Mouse (Mus musculus): ENCODE measurements around the gene Cpsf7. TPM values are rescaled to one million over a fixed set of nuclear protein-coding genes. Genes with fewer than 3 reads are reported as not detected.

Gene Cpsf7
- polyA plus RNA-seq, 1 experiment from 2014 or later, result 8.5 TPM

- no peak overlapping the region for H3K4me2 ChIP-seq (ENCODE audit: low read depth, low read length)
- H3K4me3 ChIP-seq (ENCODE audit: low read depth, low read length), result no peak overlapping the region
- WGBS (ENCODE audit: insufficient replicate concordance), result 67% methylated on average over 6 of the region's 6 CpGs
- no peaks in the 10 kb centered on the region for H3K9me3 ChIP-seq (ENCODE audit: low read length)
- H3K9ac ChIP-seq (replicated peaks), result no peak overlapping the region
- no peaks in the 10 kb centered on the region for H3K27me3 ChIP-seq (ENCODE audit: insufficient read depth, low read length)
- TF ChIP-seq EP300 (IDR thresholded peaks at IDR 0.05; ENCODE audit: low read depth), result no peak
- TF ChIP-seq CTCF (IDR thresholded peaks at IDR 0.05; ENCODE audit: low read depth), result no peak
- no peak overlapping the region for H3K27ac ChIP-seq (ENCODE audit: low read depth)
- ATAC-seq (no peak), DNase-seq (no peak)
- peaks cover 6% of the 10 kb centered on the region; the same call in 1 of the 2 replicates for H3K4me1 ChIP-seq (ENCODE audit: insufficient read depth)
- no peaks in the 10 kb centered on the region for H3K36me3 ChIP-seq (replicated peaks; ENCODE audit: insufficient read depth, low read length)
Observed at GRCm38 (mm10) chr19:10564278-10564677, 39.2 kb downstream of the Cpsf7 start.

GRCm38 (mm10) chr19:10565217-10565616, 40.2 kb downstream of the Cpsf7 start:
- no peak overlapping the region for H3K4me3 ChIP-seq (ENCODE audit: low read depth, low read length)
- no peaks in the 10 kb centered on the region for H3K27me3 ChIP-seq (ENCODE audit: insufficient read depth, low read length)
- WGBS (ENCODE audit: insufficient replicate concordance), result 36% methylated on average over 4 of the region's 4 CpGs
- H3K9ac ChIP-seq (replicated peaks), result no peak overlapping the region
- ATAC-seq (peak; percentile 68), DNase-seq (no peak)
- H3K36me3 ChIP-seq (replicated peaks; ENCODE audit: insufficient read depth, low read length), result peaks cover 1% of the 10 kb centered on the region
- peaks cover 6% of the 10 kb centered on the region; the same call in 1 of the 2 replicates for H3K4me1 ChIP-seq (ENCODE audit: insufficient read depth)
- H3K4me2 ChIP-seq (ENCODE audit: low read depth, low read length), result 0 out of 2 replicates have a peak overlapping the region, but pooled peaks have one; percentile 7
- TF ChIP-seq EP300 (IDR thresholded peaks at IDR 0.05; ENCODE audit: low read depth), result no peak
- no peak for TF ChIP-seq CTCF (IDR thresholded peaks at IDR 0.05; ENCODE audit: low read depth)
- H3K27ac ChIP-seq (ENCODE audit: low read depth), result peak overlapping the region; percentile 1; the same call in 1 of the 2 replicates
- H3K9me3 ChIP-seq (ENCODE audit: low read length), result no peaks in the 10 kb centered on the region

- WGBS (ENCODE audit: insufficient replicate concordance), result 88% methylated on average over 6 of the region's 6 CpGs
- Histone ChIP-seq H3K27me3 (ENCODE audit: insufficient read depth, low read length) (no peaks in the 10 kb centered on the region), H3K9ac (replicated peaks) (no peak overlapping the region), H3K36me3 (replicated peaks; ENCODE audit: insufficient read depth, low read length) (peaks cover 32% of the 10 kb centered on the region), H3K9me3 (ENCODE audit: low read length) (no peaks in the 10 kb centered on the region), H3K4me3 (ENCODE audit: low read depth, low read length) (no peak overlapping the region), H3K27ac (ENCODE audit: low read depth) (no peak overlapping the region), H3K4me1 (ENCODE audit: insufficient read depth) (peaks cover 8% of the 10 kb centered on the region), H3K4me2 (ENCODE audit: low read depth, low read length) (no peak overlapping the region)
- no peak for TF ChIP-seq CTCF (IDR thresholded peaks at IDR 0.05; ENCODE audit: low read depth)
- no peak for TF ChIP-seq EP300 (IDR thresholded peaks at IDR 0.05; ENCODE audit: low read depth)
- no peak for ATAC-seq
- no peak for DNase-seq
Observed at GRCm38 (mm10) chr19:10569627-10570026, 44.6 kb downstream of the Cpsf7 start.

GRCm38 (mm10) chr19:10576690-10577561, 51.9 kb downstream of the Cpsf7 start, which contains the start of the genes Cyb561a3 and Tmem138:
Cyb561a3 (plus strand) TSS chr19:10577172.
Tmem138 (minus strand) TSS chr19:10577362.
- peak within 1 kb of the TSS; percentile 64 for H3K4me3 ChIP-seq (ENCODE audit: low read depth, low read length)
- peaks cover 29% of the 10 kb centered on the region for H3K4me1 ChIP-seq (ENCODE audit: insufficient read depth)
- peaks cover 24% of the 10 kb centered on the region for H3K36me3 ChIP-seq (replicated peaks; ENCODE audit: insufficient read depth, low read length)
- H3K9me3 ChIP-seq (ENCODE audit: low read length), result no peaks in the 10 kb centered on the region
- DNase-seq (peak; percentile 92), ATAC-seq (peak; percentile 95)
- peak within 1 kb of the TSS; percentile 70 for H3K9ac ChIP-seq (replicated peaks)
- no peaks in the 10 kb centered on the region for H3K27me3 ChIP-seq (ENCODE audit: insufficient read depth, low read length)
- peak within 1 kb of the TSS; percentile 79 for H3K27ac ChIP-seq (ENCODE audit: low read depth)
- WGBS (ENCODE audit: insufficient replicate concordance), result under 1% methylated on average over 44 of the region's 44 CpGs
- H3K4me2 ChIP-seq (ENCODE audit: low read depth, low read length), result peak within 1 kb of the TSS; percentile 91
- TF ChIP-seq CTCF (IDR thresholded peaks at IDR 0.05; ENCODE audit: low read depth) (peak; percentile 73), EP300 (IDR thresholded peaks at IDR 0.05; ENCODE audit: low read depth) (peak; percentile 70)

DNA sequence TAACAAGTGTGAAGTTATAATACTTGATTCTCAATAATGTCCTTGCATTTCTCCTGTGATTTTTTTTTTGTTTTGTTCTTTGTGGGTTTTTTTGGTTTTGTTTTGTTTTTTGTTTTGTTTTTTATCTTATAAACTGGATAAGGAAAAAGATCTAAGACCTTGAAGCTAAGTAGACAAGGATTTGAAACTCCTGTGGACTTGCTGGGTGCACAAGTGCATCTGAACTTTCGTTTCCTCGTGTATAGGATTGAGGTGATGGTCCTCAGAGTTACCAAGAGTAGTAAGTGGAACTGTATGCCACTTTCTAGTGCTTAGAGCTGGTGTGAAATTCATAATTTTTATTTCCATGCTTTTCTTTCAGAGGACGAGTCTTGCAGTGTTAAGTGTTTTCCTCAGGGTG, 55.0 kb downstream of the Cpsf7 start:
- H3K36me3 ChIP-seq (replicated peaks; ENCODE audit: insufficient read depth, low read length), result peaks cover 20% of the 10 kb centered on the region; the same call in 1 of the 2 replicates
- no peaks in the 10 kb centered on the region for H3K27me3 ChIP-seq (ENCODE audit: insufficient read depth, low read length)
- no peak for TF ChIP-seq CTCF (IDR thresholded peaks at IDR 0.05; ENCODE audit: low read depth)
- H3K9me3 ChIP-seq (ENCODE audit: low read length), result no peaks in the 10 kb centered on the region
- H3K27ac ChIP-seq (ENCODE audit: low read depth), result peak overlapping the region; percentile 48; the same call in 1 of the 2 replicates
- peaks cover 41% of the 10 kb centered on the region for H3K4me1 ChIP-seq (ENCODE audit: insufficient read depth)
- WGBS (ENCODE audit: insufficient replicate concordance), result 74% methylated on average over 3 of the region's 3 CpGs
- no peak overlapping the region for H3K9ac ChIP-seq (replicated peaks)
- ATAC-seq, result no peak
- H3K4me2 ChIP-seq (ENCODE audit: low read depth, low read length), result no peak overlapping the region
- no peak for DNase-seq
- no peak overlapping the region for H3K4me3 ChIP-seq (ENCODE audit: low read depth, low read length)

DNA sequence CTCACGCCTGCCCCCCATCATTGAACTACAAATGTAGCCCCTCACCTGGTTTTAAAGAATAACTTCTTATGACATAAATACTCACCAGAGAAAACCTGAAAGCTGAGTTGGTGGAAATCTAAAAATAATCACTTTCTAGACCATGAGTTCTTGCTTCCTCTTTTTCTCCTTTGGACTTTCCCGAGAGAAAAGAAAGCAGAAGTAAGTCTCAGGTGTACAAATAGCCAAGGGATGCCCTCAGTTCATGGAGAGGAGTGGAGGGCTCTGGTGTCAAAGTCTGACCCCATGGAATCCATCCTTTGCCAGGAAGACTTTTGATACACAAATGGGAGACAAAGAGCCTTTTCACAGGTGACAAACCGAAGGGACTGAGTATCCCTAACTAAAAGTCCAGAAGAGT, 55.7 kb downstream of the Cpsf7 start:
- TF ChIP-seq EP300 (IDR thresholded peaks at IDR 0.05; ENCODE audit: low read depth) (no peak), CTCF (IDR thresholded peaks at IDR 0.05; ENCODE audit: low read depth) (no peak)
- WGBS (ENCODE audit: insufficient replicate concordance), result 50% methylated on average over 3 of the region's 3 CpGs
- DNase-seq, result no peak
- Histone ChIP-seq H3K9me3 (ENCODE audit: low read length) (no peaks in the 10 kb centered on the region), H3K27ac (ENCODE audit: low read depth) (peak overlapping the region; percentile 48; the same call in 1 of the 2 replicates), H3K4me2 (ENCODE audit: low read depth, low read length) (no peak overlapping the region), H3K4me3 (ENCODE audit: low read depth, low read length) (no peak overlapping the region), H3K4me1 (ENCODE audit: insufficient read depth) (peaks cover 43% of the 10 kb centered on the region), H3K36me3 (replicated peaks; ENCODE audit: insufficient read depth, low read length) (peaks cover 22% of the 10 kb centered on the region; the same call in 1 of the 2 replicates), H3K27me3 (ENCODE audit: insufficient read depth, low read length) (no peaks in the 10 kb centered on the region), H3K9ac (replicated peaks) (no peak overlapping the region)
- no peak for ATAC-seq
